Mouse (Mus musculus) forebrain, embryonic 14.5 days (tissue): ENCODE results near the gene Oxnad1. TPM values are rescaled to one million over a fixed set of nuclear protein-coding genes. Genes with fewer than 3 reads are reported as not detected.

Experiments
- ATAC-seq: fragments of 200-750 bp; cut with Nextera tagmentation; 2 replicates; pipeline ENCODE4 v1.8.0; 2017; ENCODE audit warnings: mild to moderate bottlenecking, moderate library complexity
- DNase-seq: peaks from one replicate; pipeline ENCODE4 v3.0.0-alpha.2; 2015; ENCODE audit warnings: low spot score
- H3K27ac ChIP-seq: fragments of 300-500 bp; sonication (generic); 2 replicates; pipeline ENCODE4 v1.5.1; 2014; ENCODE audit warnings: low read depth, mild to moderate bottlenecking, control low read depth, low read length, moderate library complexity
- H3K27me3 ChIP-seq: fragments of 300-500 bp; sonication (generic); replicated peaks from 2 replicates; pipeline ENCODE4 v1.6.1; 2014; ENCODE audit warnings: low read length, control low read depth, mixed read lengths; ENCODE audit not compliant: control insufficient read depth, insufficient read depth
- H3K36me3 ChIP-seq: fragments of 300-500 bp; sonication (generic); 2 replicates; pipeline ENCODE4 v1.6.1; 2014; ENCODE audit warnings: low read length, control low read depth; ENCODE audit not compliant: control insufficient read depth, insufficient read depth
- H3K4me1 ChIP-seq: fragments of 300-500 bp; sonication (generic); 2 replicates; pipeline ENCODE4 v1.6.1; 2014; ENCODE audit warnings: antibody characterized with exemption, low read length, control low read depth; ENCODE audit not compliant: control insufficient read depth, insufficient read depth
- H3K4me2 ChIP-seq: fragments of 300-500 bp; sonication (generic); 2 replicates; pipeline ENCODE4 v1.6.1; 2014; ENCODE audit warnings: mild to moderate bottlenecking, control low read depth, low read length
- H3K4me3 ChIP-seq: fragments of 300-500 bp; sonication (generic); 2 replicates; pipeline ENCODE4 v1.5.1; 2014; ENCODE audit warnings: low read depth, low read length, control low read depth
- H3K9ac ChIP-seq: fragments of 300-500 bp; sonication (generic); 2 replicates; pipeline ENCODE4 v1.6.1; 2014; ENCODE audit warnings: mild to moderate bottlenecking, low read length, control low read depth, moderate library complexity
- H3K9me3 ChIP-seq: fragments of 300-500 bp; sonication (generic); replicated peaks from 2 replicates; pipeline ENCODE4 v1.6.1; 2016; ENCODE audit warnings: low read length, control low read depth, mixed read lengths; ENCODE audit not compliant: control insufficient read depth
- WGBS: fragments of 180-500 bp; shearing (Covaris S2); extraction: QIAGEN DNeasy Blood & Tissue Kit; methylation state at CpG from one replicate; pipeline ENCODE4 v1.1.7; 2014; 5-methylcytosine and 5-hydroxymethylcytosine counted together
- polyA plus RNA-seq: library from polyadenylated mRNA; unstranded; fragments of >200 nt; fragmentation: Nextera tagmentation; extraction: Ambion mirVana; gene quantifications from 2 replicates; pipeline ENCODE4 v1.2.1, GENCODE M21; 2014

The Oxnad1 gene
- polyA plus RNA-seq, 1 experiment from 2014 or later = 20.4 TPM

DNA sequence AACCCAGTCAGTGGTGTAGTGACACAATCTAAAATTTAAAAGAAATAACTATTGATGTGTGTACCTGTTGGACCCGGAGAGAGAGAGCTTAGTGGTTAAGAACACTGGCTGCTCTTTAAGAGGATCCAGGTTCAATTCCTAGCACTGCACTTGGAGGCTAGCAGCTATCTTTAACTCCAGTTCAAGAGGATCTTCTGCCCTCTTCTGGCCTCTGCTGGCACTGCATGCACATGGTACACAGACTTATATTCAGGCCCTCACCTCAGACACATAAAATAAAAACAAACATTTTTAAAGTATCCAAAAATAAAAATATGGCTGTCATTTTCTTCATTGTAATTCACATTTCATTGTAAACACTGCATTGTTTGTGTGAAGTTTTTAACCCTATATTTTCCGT, 28.5 kb upstream of the Oxnad1 start:
- no peak overlapping the region for H3K27ac ChIP-seq
- DNase-seq = no peak

GRCm38 (mm10) chr14:32057664-32058063, 27.5 kb upstream of the Oxnad1 start:
- no peaks in the 10 kb centered on the region for H3K36me3 ChIP-seq
- ATAC-seq (no peak), DNase-seq (no peak)
- no peak overlapping the region for H3K9ac ChIP-seq
- H3K9me3 ChIP-seq = 0 out of 2 replicates have a peak, but pooled peaks cover 3% of the 10 kb centered on the region
- no peak overlapping the region for H3K4me3 ChIP-seq
- no peak overlapping the region for H3K27ac ChIP-seq
- 82% methylated on average over 4 of the region's 4 CpGs for WGBS
- no peak overlapping the region for H3K4me2 ChIP-seq
- H3K4me1 ChIP-seq = no peaks in the 10 kb centered on the region
- no peaks in the 10 kb centered on the region for H3K27me3 ChIP-seq

More for the DNA sequence above, 28.5 kb upstream of the Oxnad1 start:
- no peaks in the 10 kb centered on the region for H3K4me1 ChIP-seq
- H3K4me3 ChIP-seq = no peak overlapping the region
- H3K4me2 ChIP-seq = no peak overlapping the region
- ATAC-seq = no peak
- over 99% methylated on average over 2 of the region's 2 CpGs for WGBS
- no peak overlapping the region for H3K9ac ChIP-seq
- no peaks in the 10 kb centered on the region for H3K27me3 ChIP-seq
- no peaks in the 10 kb centered on the region for H3K36me3 ChIP-seq
- 0 out of 2 replicates have a peak, but pooled peaks cover 3% of the 10 kb centered on the region for H3K9me3 ChIP-seq

- 93% methylated on average over 4 of the region's 4 CpGs for WGBS
These were observed 23.8 kb upstream of the Oxnad1 start for GRCm38 (mm10) chr14:32061398-32061797.

GRCm38 (mm10) chr14:32072807-32073206, 12.4 kb upstream of the Oxnad1 start:
- H3K4me3 ChIP-seq = no peak overlapping the region
- H3K4me1 ChIP-seq = no peaks in the 10 kb centered on the region
- H3K36me3 ChIP-seq = no peaks in the 10 kb centered on the region
- no peak for ATAC-seq
- DNase-seq = no peak
- H3K9ac ChIP-seq = no peak overlapping the region
- H3K9me3 ChIP-seq = no peaks in the 10 kb centered on the region
- H3K4me2 ChIP-seq = no peak overlapping the region
- no peak overlapping the region for H3K27ac ChIP-seq
- H3K27me3 ChIP-seq = no peaks in the 10 kb centered on the region

More at GRCm38 (mm10) chr14:32061398-32061797, 23.8 kb upstream of the Oxnad1 start:
- Histone ChIP-seq H3K27me3 (no peaks in the 10 kb centered on the region), H3K27ac (no peak overlapping the region), H3K9ac (no peak overlapping the region), H3K4me2 (no peak overlapping the region), H3K9me3 (peaks cover 8% of the 10 kb centered on the region; the same call in 1 of the 2 replicates), H3K36me3 (no peaks in the 10 kb centered on the region), H3K4me1 (no peaks in the 10 kb centered on the region), H3K4me3 (no peak overlapping the region)
- ATAC-seq = no peak
- DNase-seq = no peak

GRCm38 (mm10) chr14:32073211-32073685, 11.9 kb upstream of the Oxnad1 start:
- DNase-seq (no peak), ATAC-seq (no peak)
- WGBS = 72% methylated on average over 8 of the region's 8 CpGs
- H3K4me3 ChIP-seq = no peak overlapping the region
- H3K4me1 ChIP-seq = no peaks in the 10 kb centered on the region
- no peaks in the 10 kb centered on the region for H3K36me3 ChIP-seq
- H3K27ac ChIP-seq = no peak overlapping the region
- H3K9me3 ChIP-seq = no peaks in the 10 kb centered on the region
- H3K27me3 ChIP-seq = no peaks in the 10 kb centered on the region
- H3K4me2 ChIP-seq = no peak overlapping the region
- H3K9ac ChIP-seq = no peak overlapping the region

GRCm38 (mm10) chr14:32073901-32074300, 11.3 kb upstream of the Oxnad1 start:
- WGBS = 88% methylated on average over 7 of the region's 7 CpGs
- Histone ChIP-seq H3K27me3 (no peaks in the 10 kb centered on the region), H3K9ac (no peak overlapping the region)

DNA sequence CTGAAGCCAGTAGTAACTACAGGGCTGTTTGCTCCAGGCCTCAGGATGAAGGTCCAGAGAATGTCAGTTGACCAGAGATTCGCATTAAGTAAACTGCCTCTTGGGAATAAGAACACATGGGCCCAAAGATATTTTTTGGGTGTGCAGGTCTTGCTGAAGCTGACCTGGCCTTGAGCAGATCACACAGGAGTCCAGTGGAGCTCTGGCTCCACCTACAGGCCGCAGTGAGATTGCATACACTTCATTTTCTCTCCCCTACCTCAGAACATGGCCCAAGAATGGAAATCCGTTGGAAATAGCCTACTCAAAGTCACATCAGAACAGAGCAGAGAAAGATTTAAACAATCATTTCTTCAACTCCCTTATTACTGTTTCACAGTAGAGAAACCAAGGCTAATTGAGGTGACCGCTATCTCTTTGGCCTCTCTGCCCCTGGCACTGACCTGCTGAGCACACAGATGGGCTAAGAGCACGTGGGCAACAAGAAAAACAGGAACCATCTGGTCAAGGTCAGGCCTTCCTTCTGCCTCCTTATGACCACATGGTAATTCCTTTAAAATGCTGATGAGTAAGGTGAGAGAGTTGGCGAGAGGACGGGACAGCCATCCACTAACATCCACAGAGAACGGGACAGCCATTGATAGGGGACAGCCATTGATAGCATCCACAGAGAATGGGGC, 8.1 kb upstream of the Oxnad1 start:
- ATAC-seq (peak; percentile 52; the same call in 1 of the 2 replicates), DNase-seq (peak; percentile 72)
- no peaks in the 10 kb centered on the region for H3K4me1 ChIP-seq
- H3K27me3 ChIP-seq = no peaks in the 10 kb centered on the region
- 56% methylated on average over 8 of the region's 8 CpGs for WGBS
- H3K9me3 ChIP-seq = no peaks in the 10 kb centered on the region
- H3K36me3 ChIP-seq = peaks cover 16% of the 10 kb centered on the region
- H3K9ac ChIP-seq = no peak overlapping the region
- no peak overlapping the region for H3K27ac ChIP-seq
- H3K4me2 ChIP-seq = no peak overlapping the region
- H3K4me3 ChIP-seq = no peak overlapping the region

More at GRCm38 (mm10) chr14:32073901-32074300, 11.3 kb upstream of the Oxnad1 start:
- no peak for ATAC-seq
- DNase-seq = no peak
- H3K36me3 ChIP-seq = no peaks in the 10 kb centered on the region
- no peak overlapping the region for H3K4me2 ChIP-seq
- no peaks in the 10 kb centered on the region for H3K9me3 ChIP-seq
- no peak overlapping the region for H3K4me3 ChIP-seq
- H3K4me1 ChIP-seq = no peaks in the 10 kb centered on the region
- no peak overlapping the region for H3K27ac ChIP-seq

- H3K4me3 ChIP-seq = no peak overlapping the region
- H3K36me3 ChIP-seq = peaks cover 26% of the 10 kb centered on the region
- no peak overlapping the region for H3K4me2 ChIP-seq
- no peak overlapping the region for H3K9ac ChIP-seq
- peaks cover 4% of the 10 kb centered on the region; the same call in 1 of the 2 replicates for H3K4me1 ChIP-seq
- 85% methylated on average over 10 of the region's 10 CpGs for WGBS
- H3K27ac ChIP-seq = no peak overlapping the region
- ATAC-seq = no peak
- no peak for DNase-seq
- no peaks in the 10 kb centered on the region for H3K9me3 ChIP-seq
- no peaks in the 10 kb centered on the region for H3K27me3 ChIP-seq
These were observed 4.1 kb upstream of the Oxnad1 start for GRCm38 (mm10) chr14:32081026-32081425.

DNA sequence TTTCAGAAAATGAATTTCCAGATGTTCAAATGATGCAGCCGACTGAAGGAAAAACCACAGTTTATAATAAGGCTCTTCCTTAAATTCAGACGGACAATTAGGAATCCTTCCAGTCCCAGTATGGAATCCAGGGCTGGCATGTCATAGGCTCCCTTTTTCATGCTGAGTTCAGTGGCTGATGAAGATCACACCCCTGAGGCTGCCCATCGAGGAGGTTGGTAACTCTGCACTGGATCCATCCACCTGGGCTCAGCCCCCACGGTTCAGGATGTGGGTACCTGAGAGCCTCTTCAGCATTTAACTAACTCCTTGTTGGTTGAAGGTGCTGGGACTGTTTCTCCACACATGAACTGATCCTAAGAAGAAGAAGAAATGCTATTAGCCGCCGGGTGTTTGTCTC, 2.3 kb upstream of the Oxnad1 start:
- H3K4me2 ChIP-seq = no peak overlapping the region
- H3K4me1 ChIP-seq = peaks cover 12% of the 10 kb centered on the region; the same call in 1 of the 2 replicates
- no peaks in the 10 kb centered on the region for H3K27me3 ChIP-seq
- no peak overlapping the region for H3K27ac ChIP-seq
- H3K36me3 ChIP-seq = peaks cover 26% of the 10 kb centered on the region
- WGBS = 95% methylated on average over 6 of the region's 6 CpGs
- H3K4me3 ChIP-seq = no peak overlapping the region
- H3K9ac ChIP-seq = no peak overlapping the region
- ATAC-seq = no peak
- H3K9me3 ChIP-seq = no peaks in the 10 kb centered on the region
- DNase-seq = no peak
